Mouse (Mus musculus) neural tube, postnatal 0 days (tissue): ENCODE data around the gene Sec22b. TPM values are rescaled to one million over a fixed set of nuclear protein-coding genes. Genes with fewer than 3 reads are reported as not detected.

Experiments
- polyA plus RNA-seq: library from polyadenylated mRNA; unstranded; fragments of >200 nt; fragmentation: Nextera tagmentation; extraction: Ambion mirVana; gene quantifications from 2 replicates; pipeline ENCODE4 v1.2.1, GENCODE M21; 2015

Sec22b gene
- 80.9 and 85.7 TPM in 2 replicates for polyA plus RNA-seq

GRCm38 (mm10) chr3:97900516-97901490 lies at the start of gene Sec22b:
TSS of gene Sec22b (plus strand) at chr3:97901190.

DNA sequence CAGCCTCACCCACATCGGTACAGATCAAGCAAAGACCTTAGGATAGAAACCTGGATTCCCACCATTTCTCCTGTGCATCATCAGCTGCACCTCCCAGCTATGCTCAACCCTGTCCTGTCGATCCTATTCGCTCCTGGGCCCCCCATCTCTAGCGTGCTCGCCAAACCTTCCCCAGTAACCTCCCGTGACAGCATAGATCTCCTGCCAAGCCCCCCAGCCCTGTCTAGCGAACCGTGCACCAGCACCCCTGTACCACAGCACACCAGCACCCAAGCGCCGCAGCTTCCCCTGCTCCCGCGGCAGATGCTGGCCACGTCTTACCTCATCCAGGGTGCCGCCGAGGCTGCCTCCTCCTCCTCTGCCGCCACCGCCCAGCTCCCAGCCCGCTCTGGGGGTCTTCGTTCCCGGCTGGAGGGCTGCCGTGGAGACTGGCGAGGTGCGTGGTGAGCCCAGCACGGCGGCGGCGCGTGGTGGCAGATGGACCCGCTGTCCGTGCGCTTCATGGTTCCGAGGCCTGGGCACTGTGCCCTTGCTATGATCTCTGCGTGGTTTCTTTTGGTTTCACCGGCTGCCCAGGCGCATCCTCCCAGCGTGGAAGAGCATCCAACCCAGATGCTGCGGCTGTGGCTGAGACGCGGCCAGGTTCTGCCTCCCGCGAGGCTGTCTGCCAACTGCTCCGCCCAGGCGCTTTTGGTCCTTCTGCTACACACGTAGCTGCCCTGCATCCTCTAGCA lies 12.7 kb upstream of the Sec22b start, which contains the start of gene Pde4dip:
Gene Pde4dip (minus strand): TSS at position 540 of the 734 bp plus-strand sequence.

Other genes starting within 250 kb of the Sec22b start
- gene Prkab2, start 243.0 kb upstream of the Sec22b start, polyA plus RNA-seq, result 13.8 and 16.6 TPM in 2 replicates
- gene Gm17651, start 226.5 kb upstream of the Sec22b start, polyA plus RNA-seq, result not detected in 2 replicates
- gene Pde4dip, start 12.5 kb upstream of the Sec22b start, polyA plus RNA-seq, result 46.2 and 56.5 TPM in 2 replicates
- 9.1 and 9.4 TPM in 2 replicates for gene Notch2, start 112.3 kb downstream of the Sec22b start, polyA plus RNA-seq